Mouse (Mus musculus): ENCODE data around the gene Tnfsf10. TPM values are rescaled to one million over a fixed set of nuclear protein-coding genes. Genes with fewer than 3 reads are reported as not detected.

Tnfsf10 gene
- polyA plus RNA-seq, 1 experiment: 12.8 TPM

- no peak for DNase-seq
- TF ChIP-seq CTCF (conservative IDR thresholded peaks at IDR 0.05; ENCODE audit: insufficient read depth, insufficient read length, low read depth, low read length) (no peak), POLR2A (IDR thresholded peaks at IDR 0.05; ENCODE audit: low read depth, low read length) (no peak)
- 89% methylated on average over 7 of the region's 7 CpGs for WGBS
Observed at GRCm38 (mm10) chr3:27310973-27311372, 5.9 kb upstream of the Tnfsf10 start.

GRCm38 (mm10) chr3:27311475-27311874 is 5.4 kb upstream of the Tnfsf10 start:
- Histone ChIP-seq H3K27ac (ENCODE audit: insufficient read depth, low read depth, low read length) (no peak overlapping the region; the same call in 1 of the 2 replicates), H3K36me3 (ENCODE audit: control insufficient read depth, insufficient read depth, low read length) (no peaks in the 10 kb centered on the region), H3K4me3 (ENCODE audit: insufficient read depth, low read depth, low read length) (no peak overlapping the region), H3K27me3 (replicated peaks; ENCODE audit: control insufficient read depth, insufficient read depth, low read length) (no peaks in the 10 kb centered on the region), H3K4me1 (ENCODE audit: control insufficient read depth, insufficient read depth, low read length) (no peaks in the 10 kb centered on the region; the same call in 1 of the 2 replicates)
- TF ChIP-seq CTCF (conservative IDR thresholded peaks at IDR 0.05; ENCODE audit: insufficient read depth, insufficient read length, low read depth, low read length): no peak
- no peak for DNase-seq
- WGBS: 80% methylated on average over 4 of the region's 4 CpGs

More at GRCm38 (mm10) chr3:27310973-27311372, 5.9 kb upstream of the Tnfsf10 start:
- H3K27me3 ChIP-seq (replicated peaks; ENCODE audit: control insufficient read depth, insufficient read depth, low read length): no peaks in the 10 kb centered on the region
- no peak overlapping the region for H3K27ac ChIP-seq (ENCODE audit: insufficient read depth, low read depth, low read length)
- H3K4me3 ChIP-seq (ENCODE audit: insufficient read depth, low read depth, low read length): no peak overlapping the region
- no peaks in the 10 kb centered on the region for H3K4me1 ChIP-seq (ENCODE audit: control insufficient read depth, insufficient read depth, low read length)
- no peaks in the 10 kb centered on the region for H3K36me3 ChIP-seq (ENCODE audit: control insufficient read depth, insufficient read depth, low read length)

- H3K27ac ChIP-seq (ENCODE audit: insufficient read depth, low read depth, low read length): no peak overlapping the region
- H3K27me3 ChIP-seq (replicated peaks; ENCODE audit: control insufficient read depth, insufficient read depth, low read length): no peaks in the 10 kb centered on the region
- TF ChIP-seq POLR2A (IDR thresholded peaks at IDR 0.05; ENCODE audit: low read depth, low read length) (no peak), CTCF (conservative IDR thresholded peaks at IDR 0.05; ENCODE audit: insufficient read depth, insufficient read length, low read depth, low read length) (0 out of 2 replicates have a peak, but pooled peaks have one; percentile 20)
- H3K4me1 ChIP-seq (ENCODE audit: control insufficient read depth, insufficient read depth, low read length): no peaks in the 10 kb centered on the region; the same call in 1 of the 2 replicates
- no peak overlapping the region for H3K4me3 ChIP-seq (ENCODE audit: insufficient read depth, low read depth, low read length)
- DNase-seq: no peak
- H3K36me3 ChIP-seq (ENCODE audit: control insufficient read depth, insufficient read depth, low read length): no peaks in the 10 kb centered on the region
- WGBS: 73% methylated on average over 2 of the region's 2 CpGs
Observed at GRCm38 (mm10) chr3:27314506-27315164, 2.2 kb upstream of the Tnfsf10 start.

- Histone ChIP-seq H3K36me3 (ENCODE audit: control insufficient read depth, insufficient read depth, low read length) (no peaks in the 10 kb centered on the region), H3K4me1 (ENCODE audit: control insufficient read depth, insufficient read depth, low read length) (peaks cover 11% of the 10 kb centered on the region), H3K27me3 (replicated peaks; ENCODE audit: control insufficient read depth, insufficient read depth, low read length) (no peaks in the 10 kb centered on the region), H3K27ac (ENCODE audit: insufficient read depth, low read depth, low read length) (peak overlapping the region; percentile 100), H3K4me3 (ENCODE audit: insufficient read depth, low read depth, low read length) (peak overlapping the region; percentile 99)
- 14% methylated on average over 4 of the region's 4 CpGs for WGBS
- TF ChIP-seq CTCF (conservative IDR thresholded peaks at IDR 0.05; ENCODE audit: insufficient read depth, insufficient read length, low read depth, low read length) (no peak), POLR2A (IDR thresholded peaks at IDR 0.05; ENCODE audit: low read depth, low read length) (no peak)
- DNase-seq: no peak
Observed at GRCm38 (mm10) chr3:27317288-27318024, 628 bp downstream of the Tnfsf10 start.

- no peaks in the 10 kb centered on the region; the same call in 1 of the 2 replicates for H3K36me3 ChIP-seq (ENCODE audit: control insufficient read depth, insufficient read depth, low read length)
- peak overlapping the region; percentile 35 for H3K4me3 ChIP-seq (ENCODE audit: insufficient read depth, low read depth, low read length)
- H3K27me3 ChIP-seq (replicated peaks; ENCODE audit: control insufficient read depth, insufficient read depth, low read length): no peaks in the 10 kb centered on the region
- TF ChIP-seq CTCF (conservative IDR thresholded peaks at IDR 0.05; ENCODE audit: insufficient read depth, insufficient read length, low read depth, low read length) (no peak), POLR2A (IDR thresholded peaks at IDR 0.05; ENCODE audit: low read depth, low read length) (no peak)
- peaks cover 25% of the 10 kb centered on the region for H3K4me1 ChIP-seq (ENCODE audit: control insufficient read depth, insufficient read depth, low read length)
- WGBS: 67% methylated on average over 1 of the region's 1 CpGs
- peak overlapping the region; percentile 95 for H3K27ac ChIP-seq (ENCODE audit: insufficient read depth, low read depth, low read length)
- peak; percentile 84 for DNase-seq
Observed at GRCm38 (mm10) chr3:27319650-27320049, 2.8 kb downstream of the Tnfsf10 start.

- Histone ChIP-seq H3K4me1 (ENCODE audit: control insufficient read depth, insufficient read depth, low read length) (peaks cover 32% of the 10 kb centered on the region), H3K36me3 (ENCODE audit: control insufficient read depth, insufficient read depth, low read length) (peaks cover 1% of the 10 kb centered on the region; the same call in 1 of the 2 replicates), H3K27ac (ENCODE audit: insufficient read depth, low read depth, low read length) (peak overlapping the region; percentile 95), H3K4me3 (ENCODE audit: insufficient read depth, low read depth, low read length) (peak overlapping the region; percentile 7), H3K27me3 (replicated peaks; ENCODE audit: control insufficient read depth, insufficient read depth, low read length) (no peaks in the 10 kb centered on the region)
- DNase-seq: peak; percentile 90
- 46% methylated on average over 9 of the region's 9 CpGs for WGBS
- TF ChIP-seq POLR2A (IDR thresholded peaks at IDR 0.05; ENCODE audit: low read depth, low read length) (no peak), CTCF (conservative IDR thresholded peaks at IDR 0.05; ENCODE audit: insufficient read depth, insufficient read length, low read depth, low read length) (0 out of 2 replicates have a peak, but pooled peaks have one; percentile 13)
Observed at GRCm38 (mm10) chr3:27320613-27321495, 4.0 kb downstream of the Tnfsf10 start.

All from kidney, adult 2 months (tissue).